Mouse (Mus musculus) regulatory T cell (primary cell): ENCODE results near the gene Hspa12a.

Source experiments
- in situ Hi-C: fragments of 300-600 bp; cut with MboI, MseI; formaldehyde crosslinking; loops from one replicate; pipeline ENCODE4 v1.15.1; 2025; ENCODE audit warnings: high pct_unique_total_duplicates

The Hspa12a gene

GRCm38 (mm10) chr19:58759423-58759822, 184.0 kb downstream of the Hspa12a start, which contains the start of gene Pnliprp2:
Pnliprp2 (plus strand) TSS chr19:58759719.
- in situ Hi-C loops = no loop called here

GRCm38 (mm10) chr19:58758871-58759270, 184.6 kb downstream of the Hspa12a start:
- in situ Hi-C loops = no loop called here

GRCm38 (mm10) chr19:58751504-58751903, 191.9 kb downstream of the Hspa12a start:
- in situ Hi-C loops = no loop called here

- in situ Hi-C loops = no loop called here
These were observed 192.6 kb downstream of the Hspa12a start for GRCm38 (mm10) chr19:58750822-58751221.

- in situ Hi-C loops = no loop called here
These were observed 195.9 kb downstream of the Hspa12a start for GRCm38 (mm10) chr19:58747498-58748000.
